Mouse (Mus musculus) midbrain, postnatal 0 days (tissue): ENCODE measurements at regions not wholly inside any gene's neighbourhood (a gene's known extent, or its start where the extent isn't known, plus 50 kb on each side); places are given as distances from the start of the nearest gene placed in this dataset.

Experiments
- ATAC-seq: fragments of 200-750 bp; cut with Nextera tagmentation; 2 replicates; pipeline ENCODE4 v1.8.0; 2017; ENCODE audit warnings: moderate number of reproducible peaks, mild to moderate bottlenecking, moderate TSS enrichment, moderate library complexity; ENCODE audit not compliant: low FRiP score
- DNase-seq: peaks from one replicate; pipeline ENCODE4 v3.0.0-alpha.2; 2015; ENCODE audit warnings: low spot score
- H3K27ac ChIP-seq: fragments of 300-500 bp; sonication (generic); 2 replicates; pipeline ENCODE4 v1.5.1; 2014; ENCODE audit warnings: low read depth, mild to moderate bottlenecking, low read length, mixed read lengths
- H3K27me3 ChIP-seq: fragments of 300-500 bp; sonication (generic); 2 replicates; pipeline ENCODE4 v1.6.1; 2014; ENCODE audit warnings: low read length, control low read depth, mixed read lengths; ENCODE audit not compliant: insufficient read depth
- H3K36me3 ChIP-seq: fragments of 300-500 bp; sonication (generic); 2 replicates; pipeline ENCODE4 v1.6.1; 2014; ENCODE audit warnings: low read length, control low read depth, mixed read lengths; ENCODE audit not compliant: insufficient read depth
- H3K4me1 ChIP-seq: fragments of 300-500 bp; sonication (generic); 2 replicates; pipeline ENCODE4 v1.6.1; 2014; ENCODE audit warnings: mild to moderate bottlenecking, control low read depth, antibody characterized with exemption, low read length, mixed read lengths; ENCODE audit not compliant: insufficient read depth
- H3K4me2 ChIP-seq: fragments of 300-500 bp; sonication (generic); 2 replicates; pipeline ENCODE4 v1.6.1; 2014; ENCODE audit warnings: low read depth, mild to moderate bottlenecking, low read length, mixed read lengths; ENCODE audit not compliant: poor library complexity, severe bottlenecking
- H3K4me3 ChIP-seq: fragments of 300-500 bp; sonication (generic); 2 replicates; pipeline ENCODE4 v1.5.1; 2014; ENCODE audit warnings: low read depth, mild to moderate bottlenecking, low read length, moderate library complexity
- H3K9ac ChIP-seq: fragments of 300-500 bp; sonication (generic); replicated peaks from 2 replicates; pipeline ENCODE4 v1.6.1; 2014; ENCODE audit warnings: mild to moderate bottlenecking, low read length, moderate library complexity, mixed read lengths; ENCODE audit not compliant: poor library complexity, severe bottlenecking
- H3K9me3 ChIP-seq: fragments of 300-500 bp; sonication (generic); 2 replicates; pipeline ENCODE4 v1.6.1; 2016; ENCODE audit warnings: low read length, control low read depth
- CTCF ChIP-seq: IDR thresholded peaks from 2 replicates; pipeline ENCODE4 v1.5.1; 2016; ENCODE audit warnings: antibody characterized with exemption, mild to moderate bottlenecking
- WGBS: fragments of 180-500 bp; shearing (Covaris S2); extraction: QIAGEN DNeasy Blood & Tissue Kit; methylation state at CpG from one replicate; pipeline ENCODE4 v1.1.7; 2014; 5-methylcytosine and 5-hydroxymethylcytosine counted together

GRCm38 (mm10) chr3:140785700-140786099, 426.5 kb downstream of the Pdha2 start:
- no peak overlapping the region for H3K4me3 ChIP-seq
- no peak overlapping the region for H3K9ac ChIP-seq
- 74% methylated on average over 3 of the region's 3 CpGs for WGBS
- H3K27ac ChIP-seq = no peak overlapping the region
- DNase-seq = no peak
- no peak for TF ChIP-seq CTCF
- H3K4me1 ChIP-seq = no peaks in the 10 kb centered on the region
- H3K9me3 ChIP-seq = no peaks in the 10 kb centered on the region
- no peak for ATAC-seq
- H3K36me3 ChIP-seq = no peaks in the 10 kb centered on the region
- H3K27me3 ChIP-seq = no peaks in the 10 kb centered on the region
- H3K4me2 ChIP-seq = no peak overlapping the region

GRCm38 (mm10) chr3:140760051-140760450, 452.1 kb downstream of the Pdha2 start:
- ATAC-seq = no peak

GRCm38 (mm10) chr3:140744501-140744900, 467.7 kb downstream of the Pdha2 start:
- H3K27me3 ChIP-seq = no peaks in the 10 kb centered on the region
- no peak for ATAC-seq
- DNase-seq = peak; percentile 13
- H3K27ac ChIP-seq = no peak overlapping the region
- TF ChIP-seq CTCF = no peak
- H3K9ac ChIP-seq = no peak overlapping the region
- H3K4me2 ChIP-seq = no peak overlapping the region
- H3K9me3 ChIP-seq = no peaks in the 10 kb centered on the region
- H3K36me3 ChIP-seq = no peaks in the 10 kb centered on the region
- H3K4me1 ChIP-seq = no peaks in the 10 kb centered on the region
- H3K4me3 ChIP-seq = no peak overlapping the region
- WGBS = 59% methylated on average over 2 of the region's 2 CpGs

More at GRCm38 (mm10) chr3:140760051-140760450, 452.1 kb downstream of the Pdha2 start:
- Histone ChIP-seq H3K9ac (no peak overlapping the region), H3K4me1 (no peaks in the 10 kb centered on the region), H3K27me3 (no peaks in the 10 kb centered on the region), H3K4me3 (no peak overlapping the region), H3K4me2 (no peak overlapping the region), H3K27ac (no peak overlapping the region), H3K9me3 (no peaks in the 10 kb centered on the region), H3K36me3 (no peaks in the 10 kb centered on the region)
- 76% methylated on average over 4 of the region's 4 CpGs for WGBS
- no peak for TF ChIP-seq CTCF
- peak; percentile 28 for DNase-seq

DNA sequence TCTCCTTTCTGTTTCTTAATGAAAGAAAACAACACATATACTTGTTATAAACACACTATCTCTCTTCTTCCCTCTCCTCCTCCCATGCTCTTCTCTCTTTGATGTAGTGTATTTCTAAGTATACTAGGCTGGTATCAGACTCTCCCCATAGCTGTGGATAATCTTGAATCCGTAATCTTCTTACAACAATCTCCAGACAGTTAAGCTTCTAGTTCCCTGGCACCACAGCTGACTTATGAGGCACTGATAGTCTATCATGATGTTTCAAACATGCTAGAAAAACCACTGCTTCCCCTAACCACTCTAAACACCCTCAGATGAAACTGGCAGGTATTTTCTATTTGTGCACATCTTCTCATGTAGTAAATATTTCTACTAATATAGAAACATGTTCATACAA, 471.7 kb downstream of the Pdha2 start:
- WGBS = 74% methylated on average over 1 of the region's 1 CpGs
- H3K9me3 ChIP-seq = no peaks in the 10 kb centered on the region
- no peak for TF ChIP-seq CTCF

DNA sequence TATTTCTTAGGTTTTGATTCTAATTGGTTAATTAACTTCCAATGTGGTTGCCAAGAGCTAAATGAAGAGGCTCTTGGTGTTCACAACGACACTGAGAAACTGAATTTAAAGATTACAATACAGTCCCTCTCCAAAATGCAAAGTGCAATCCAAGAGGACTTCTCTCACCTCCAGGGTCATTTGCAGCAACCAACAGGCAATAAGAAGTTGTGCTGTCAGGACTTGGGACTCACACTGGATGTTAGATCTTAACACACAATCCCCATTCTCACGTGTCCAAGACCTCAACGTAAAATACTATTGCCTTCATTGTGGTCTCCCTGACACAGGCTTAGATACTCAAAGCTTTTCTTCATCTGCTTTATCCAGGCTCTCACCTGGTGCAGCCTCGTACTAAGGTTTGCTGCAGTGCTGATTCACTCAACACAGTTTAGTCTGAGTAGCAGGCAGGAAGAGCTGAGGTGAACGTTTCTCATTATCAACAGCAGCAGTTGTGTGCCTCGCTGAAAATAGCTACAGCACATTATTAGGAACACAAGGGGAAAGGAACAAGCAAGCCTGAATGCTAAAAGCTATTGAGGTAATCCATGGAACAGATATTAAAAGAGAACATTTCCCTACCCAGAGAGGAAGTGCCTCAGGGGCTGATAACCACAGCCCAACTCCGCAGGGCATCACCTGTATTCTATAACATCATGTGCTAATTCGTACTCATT, 473.3 kb downstream of the Pdha2 start:
- Histone ChIP-seq H3K4me2 (no peak overlapping the region), H3K4me3 (no peak overlapping the region), H3K9me3 (no peaks in the 10 kb centered on the region), H3K9ac (no peak overlapping the region), H3K36me3 (no peaks in the 10 kb centered on the region), H3K4me1 (no peaks in the 10 kb centered on the region), H3K27ac (no peak overlapping the region), H3K27me3 (no peaks in the 10 kb centered on the region)
- peak; percentile 24 for DNase-seq
- no peak for ATAC-seq
- WGBS = 66% methylated on average over 8 of the region's 8 CpGs
- TF ChIP-seq CTCF = no peak

More for the DNA sequence above, 471.7 kb downstream of the Pdha2 start:
- no peak for DNase-seq
- no peaks in the 10 kb centered on the region for H3K36me3 ChIP-seq
- H3K4me2 ChIP-seq = no peak overlapping the region
- H3K9ac ChIP-seq = no peak overlapping the region
- H3K4me1 ChIP-seq = no peaks in the 10 kb centered on the region
- no peaks in the 10 kb centered on the region for H3K27me3 ChIP-seq
- H3K27ac ChIP-seq = no peak overlapping the region
- ATAC-seq = no peak
- H3K4me3 ChIP-seq = no peak overlapping the region

DNA sequence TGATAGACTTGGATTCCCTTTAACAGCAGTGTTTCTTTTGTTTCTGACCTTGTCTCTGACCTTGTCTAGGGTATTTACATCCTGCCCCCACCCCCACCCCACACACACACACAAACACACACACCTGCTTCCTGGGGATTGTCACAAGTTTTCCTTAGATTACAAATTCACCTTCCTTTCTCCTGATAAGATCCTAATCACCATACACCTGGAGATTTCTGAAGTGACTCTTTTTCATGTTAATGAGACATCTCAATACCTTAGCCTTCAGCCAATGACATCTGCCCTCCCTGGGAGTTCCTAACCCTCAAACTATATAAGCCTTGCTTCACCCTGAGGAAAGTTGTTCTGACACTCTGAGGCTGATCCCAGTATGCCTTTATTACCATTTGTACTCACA, 495.3 kb downstream of the Pdha2 start:
- Histone ChIP-seq H3K9me3 (no peaks in the 10 kb centered on the region), H3K4me2 (no peak overlapping the region), H3K4me3 (no peak overlapping the region), H3K4me1 (no peaks in the 10 kb centered on the region), H3K27me3 (no peaks in the 10 kb centered on the region), H3K9ac (no peak overlapping the region), H3K36me3 (no peaks in the 10 kb centered on the region), H3K27ac (no peak overlapping the region)
- DNase-seq (no peak), ATAC-seq (no peak)
- no peak for TF ChIP-seq CTCF
